Mouse (Mus musculus): Measurements from ENCODE around the gene Eif4e1b.

- TF ChIP-seq CTCF (IDR thresholded peaks at IDR 0.05; ENCODE audit: insufficient read depth, low read length), result no peak
- TF ChIP-seq POLR2A (IDR thresholded peaks at IDR 0.05; ENCODE audit: borderline replicate concordance, extremely low read depth, low read depth, low read length), result no peak
Observed at GRCm38 (mm10) chr13:54837061-54837460, 53.3 kb downstream of the Eif4e1b start.
